Mouse (Mus musculus): Measurements from ENCODE around the gene Rasgrp2. TPM values are rescaled to one million over a fixed set of nuclear protein-coding genes. Genes with fewer than 3 reads are reported as not detected.

Gene Rasgrp2
- polyA plus RNA-seq, 1 experiment from 2014 or later: 34.8 TPM

- Histone ChIP-seq H3K27me3 (ENCODE audit: insufficient read depth, low read length) (peaks cover 40% of the 10 kb centered on the region), H3K9me3 (ENCODE audit: low read depth, low read length) (no peaks in the 10 kb centered on the region), H3K36me3 (ENCODE audit: insufficient read depth) (no peaks in the 10 kb centered on the region), H3K27ac (ENCODE audit: low read depth) (no peak overlapping the region), H3K9ac (no peak overlapping the region), H3K4me2 (no peak overlapping the region), H3K4me3 (ENCODE audit: low read depth, low read length) (no peak overlapping the region), H3K4me1 (ENCODE audit: insufficient read depth) (peaks cover 3% of the 10 kb centered on the region; the same call in 1 of the 2 replicates)
- no peak for ATAC-seq (ENCODE audit: insufficient read depth)
- no peak for TF ChIP-seq CTCF (IDR thresholded peaks at IDR 0.05; ENCODE audit: low read depth)
- WGBS: 8% methylated on average over 9 of the region's 9 CpGs
- DNase-seq: peak; percentile 15
These were observed 17.1 kb downstream of the Rasgrp2 start for GRCm38 (mm10) chr19:6416124-6416770.

- Histone ChIP-seq H3K36me3 (ENCODE audit: insufficient read depth) (no peaks in the 10 kb centered on the region), H3K9ac (no peak overlapping the region), H3K27me3 (ENCODE audit: insufficient read depth, low read length) (peaks cover 45% of the 10 kb centered on the region), H3K4me3 (ENCODE audit: low read depth, low read length) (no peak overlapping the region), H3K27ac (ENCODE audit: low read depth) (no peak overlapping the region), H3K9me3 (ENCODE audit: low read depth, low read length) (no peaks in the 10 kb centered on the region), H3K4me1 (ENCODE audit: insufficient read depth) (peaks cover 3% of the 10 kb centered on the region; the same call in 1 of the 2 replicates), H3K4me2 (no peak overlapping the region)
- no peak for TF ChIP-seq CTCF (IDR thresholded peaks at IDR 0.05; ENCODE audit: low read depth)
- ATAC-seq (ENCODE audit: insufficient read depth) (no peak), DNase-seq (no peak)
- 66% methylated on average over 12 of the region's 12 CpGs for WGBS
These were observed 18.0 kb downstream of the Rasgrp2 start for GRCm38 (mm10) chr19:6416894-6417761.

- Histone ChIP-seq H3K4me2 (peak within 1 kb of the TSS; percentile 91), H3K4me3 (ENCODE audit: low read depth, low read length) (peak within 1 kb of the TSS; percentile 45), H3K27me3 (ENCODE audit: insufficient read depth, low read length) (peaks cover 45% of the 10 kb centered on the region), H3K9ac (peak within 1 kb of the TSS; percentile 34; the same call in 1 of the 2 replicates), H3K27ac (ENCODE audit: low read depth) (no peak within 1 kb of the TSS), H3K4me1 (ENCODE audit: insufficient read depth) (peaks cover 3% of the 10 kb centered on the region; the same call in 1 of the 2 replicates), H3K36me3 (ENCODE audit: insufficient read depth) (no peaks in the 10 kb centered on the region), H3K9me3 (ENCODE audit: low read depth, low read length) (no peaks in the 10 kb centered on the region)
- peak; percentile 90 for TF ChIP-seq CTCF (IDR thresholded peaks at IDR 0.05; ENCODE audit: low read depth)
- WGBS: under 1% methylated on average over 46 of the region's 46 CpGs
- ATAC-seq (ENCODE audit: insufficient read depth): peak; percentile 87
- peak; percentile 92 for DNase-seq
These were observed 19.2 kb downstream of the Rasgrp2 start, which contains the start of gene Nrxn2 for GRCm38 (mm10) chr19:6418233-6418879. TSS of gene Nrxn2 (plus strand) at chr19:6418731.

DNA sequence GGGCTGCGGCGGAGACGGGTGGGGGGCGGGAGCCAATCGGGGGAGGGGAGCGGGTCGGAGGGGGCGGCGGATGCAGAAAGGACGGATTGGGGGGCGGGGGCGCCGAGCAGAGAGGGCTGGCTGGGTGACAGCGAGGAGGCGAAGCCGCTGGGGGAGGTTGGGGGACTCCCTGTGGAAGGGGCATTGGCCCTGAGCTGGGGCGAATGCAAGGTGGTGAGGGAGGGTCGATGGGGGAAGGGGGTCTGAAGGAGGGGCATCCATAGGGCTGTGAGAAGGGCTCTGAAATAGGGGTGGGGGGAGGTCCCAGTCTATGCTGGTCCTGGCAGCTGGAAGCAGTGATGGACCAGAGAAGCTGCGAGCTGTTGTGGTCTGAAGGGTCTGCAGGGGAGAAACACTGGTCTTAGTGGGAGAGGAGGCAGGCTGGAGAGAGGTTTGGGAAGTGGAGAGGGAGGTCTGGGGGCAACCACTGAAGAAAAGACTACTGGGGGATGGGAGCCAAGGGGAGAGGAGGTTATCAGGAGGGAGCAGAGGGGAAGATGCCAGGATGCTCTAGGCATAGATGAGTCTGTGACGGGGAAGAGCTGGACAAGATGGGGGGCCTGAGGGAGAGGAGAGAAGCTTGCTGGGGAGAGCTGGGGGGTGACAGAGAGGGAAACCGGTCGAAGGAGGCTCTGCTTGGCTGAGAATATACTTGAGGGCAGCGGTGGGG, 20.0 kb downstream of the Rasgrp2 start:
- H3K4me1 ChIP-seq (ENCODE audit: insufficient read depth): peaks cover 3% of the 10 kb centered on the region; the same call in 1 of the 2 replicates
- H3K9me3 ChIP-seq (ENCODE audit: low read depth, low read length): no peaks in the 10 kb centered on the region
- no peak for ATAC-seq (ENCODE audit: insufficient read depth)
- H3K36me3 ChIP-seq (ENCODE audit: insufficient read depth): no peaks in the 10 kb centered on the region
- peak overlapping the region; percentile 91 for H3K4me2 ChIP-seq
- no peak overlapping the region for H3K9ac ChIP-seq
- no peak for DNase-seq
- WGBS: 11% methylated on average over 19 of the region's 23 CpGs
- TF ChIP-seq CTCF (IDR thresholded peaks at IDR 0.05; ENCODE audit: low read depth): no peak
- H3K27me3 ChIP-seq (ENCODE audit: insufficient read depth, low read length): peaks cover 48% of the 10 kb centered on the region
- H3K27ac ChIP-seq (ENCODE audit: low read depth): no peak overlapping the region
- peak overlapping the region; percentile 45; the same call in 1 of the 2 replicates for H3K4me3 ChIP-seq (ENCODE audit: low read depth, low read length)

GRCm38 (mm10) chr19:6419805-6420310, 20.7 kb downstream of the Rasgrp2 start:
- Histone ChIP-seq H3K9me3 (ENCODE audit: low read depth, low read length) (no peaks in the 10 kb centered on the region), H3K27me3 (ENCODE audit: insufficient read depth, low read length) (peaks cover 52% of the 10 kb centered on the region), H3K27ac (ENCODE audit: low read depth) (no peak overlapping the region), H3K4me1 (ENCODE audit: insufficient read depth) (peaks cover 3% of the 10 kb centered on the region; the same call in 1 of the 2 replicates), H3K36me3 (ENCODE audit: insufficient read depth) (no peaks in the 10 kb centered on the region), H3K4me3 (ENCODE audit: low read depth, low read length) (no peak overlapping the region), H3K4me2 (no peak overlapping the region), H3K9ac (no peak overlapping the region)
- TF ChIP-seq CTCF (IDR thresholded peaks at IDR 0.05; ENCODE audit: low read depth): no peak
- no peak for ATAC-seq (ENCODE audit: insufficient read depth)
- no peak for DNase-seq
- 44% methylated on average over 9 of the region's 9 CpGs for WGBS

GRCm38 (mm10) chr19:6420481-6421210, 21.5 kb downstream of the Rasgrp2 start:
- Histone ChIP-seq H3K4me2 (no peak overlapping the region), H3K27ac (ENCODE audit: low read depth) (no peak overlapping the region), H3K9me3 (ENCODE audit: low read depth, low read length) (no peaks in the 10 kb centered on the region), H3K9ac (no peak overlapping the region), H3K36me3 (ENCODE audit: insufficient read depth) (no peaks in the 10 kb centered on the region), H3K27me3 (ENCODE audit: insufficient read depth, low read length) (peaks cover 53% of the 10 kb centered on the region), H3K4me1 (ENCODE audit: insufficient read depth) (peaks cover 3% of the 10 kb centered on the region; the same call in 1 of the 2 replicates), H3K4me3 (ENCODE audit: low read depth, low read length) (no peak overlapping the region)
- DNase-seq: no peak
- no peak for ATAC-seq (ENCODE audit: insufficient read depth)
- no peak for TF ChIP-seq CTCF (IDR thresholded peaks at IDR 0.05; ENCODE audit: low read depth)
- 51% methylated on average over 19 of the region's 19 CpGs for WGBS

Measured in lung, embryonic 14.5 days (tissue).